In genomic region chr11:48764119-48764518, GRCm38 (mm10) we compare ENCODE assay signal across 15 mouse cellular contexts.
"Had no signal": no experiment of that assay in that cellular context is flagged by ENCODE, and none has a peak within 500 bp of the region (broad histone marks: within the 10 kb centered on the region; RNA-seq: fewer than 3 reads in every experiment).

No protein-coding gene starts in this region.

- H3K4me1 ChIP-seq: neural tube, embryonic 12.5 days; neural tube, embryonic 13.5 days; stomach, embryonic 15.5 days had no signal

- H3K36me3 ChIP-seq: neural tube, embryonic 12.5 days; neural tube, embryonic 13.5 days; neural tube, embryonic 15.5 days; stomach, embryonic 15.5 days had no signal

- H3K27ac ChIP-seq: neural tube, embryonic 12.5 days; neural tube, embryonic 13.5 days; neural tube, embryonic 15.5 days; stomach, embryonic 15.5 days; stomach, postnatal 0 days had no signal

- H3K27me3 ChIP-seq: neural tube, embryonic 12.5 days; neural tube, embryonic 13.5 days; neural tube, embryonic 15.5 days; stomach, embryonic 15.5 days had no signal

- H3K9ac ChIP-seq: neural tube, embryonic 12.5 days; neural tube, embryonic 13.5 days; neural tube, embryonic 15.5 days; stomach, embryonic 15.5 days had no signal

- DNase-seq: retina, postnatal 1 day; right cerebral cortex, postnatal 14 days; right cerebral cortex, postnatal 25 days; spleen, adult 18-20 months; thymus, adult 18-20 months; thymus, adult 2 months; thymus, postnatal 14 days; thymus, postnatal 25 days; thymus, postnatal 36 days; thymus, postnatal 4 days had no signal

- H3K4me3 ChIP-seq: neural tube, embryonic 12.5 days; neural tube, embryonic 13.5 days; neural tube, embryonic 15.5 days; stomach, embryonic 15.5 days had no signal

- H3K4me2 ChIP-seq: neural tube, embryonic 12.5 days; neural tube, embryonic 13.5 days; neural tube, embryonic 15.5 days; stomach, embryonic 15.5 days had no signal

- H3K9me3 ChIP-seq: neural tube, embryonic 12.5 days; neural tube, embryonic 13.5 days; neural tube, embryonic 15.5 days; stomach, embryonic 15.5 days had no signal
